Mouse (Mus musculus): ENCODE measurements around the gene Rap1gap.

The Rap1gap gene

DNA sequence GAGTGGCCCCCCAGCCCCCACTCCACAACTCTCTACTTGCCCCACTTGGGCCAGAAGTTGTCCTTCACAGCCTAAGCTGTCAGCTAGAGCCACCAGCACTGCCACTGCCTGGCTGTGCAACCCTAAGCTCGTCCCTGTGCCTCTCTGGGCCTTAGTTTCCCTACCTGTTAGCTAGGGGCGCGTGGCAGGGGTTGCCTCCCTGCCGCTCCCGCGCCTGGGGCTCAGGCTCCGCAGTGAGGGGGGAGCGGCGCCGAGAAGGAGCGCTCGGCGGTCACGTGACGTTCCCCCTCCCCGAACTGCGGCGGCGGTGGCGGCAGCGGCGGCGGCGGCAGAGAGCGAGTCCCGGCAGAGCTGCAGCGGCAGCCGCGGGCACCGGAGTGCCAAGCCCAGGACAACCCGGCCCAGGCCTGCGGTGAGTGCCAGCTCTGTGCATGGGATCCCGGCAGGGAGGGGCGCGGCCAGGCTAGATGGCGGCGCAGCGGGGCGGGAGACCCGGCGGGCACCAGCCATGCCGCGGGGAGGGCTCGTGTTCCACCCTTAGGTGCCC, at the start of gene Rap1gap:
Gene Rap1gap (plus strand): TSS at position 294 of the 547 bp plus-strand sequence.
- peak; percentile 72 for DNase-seq

DNA sequence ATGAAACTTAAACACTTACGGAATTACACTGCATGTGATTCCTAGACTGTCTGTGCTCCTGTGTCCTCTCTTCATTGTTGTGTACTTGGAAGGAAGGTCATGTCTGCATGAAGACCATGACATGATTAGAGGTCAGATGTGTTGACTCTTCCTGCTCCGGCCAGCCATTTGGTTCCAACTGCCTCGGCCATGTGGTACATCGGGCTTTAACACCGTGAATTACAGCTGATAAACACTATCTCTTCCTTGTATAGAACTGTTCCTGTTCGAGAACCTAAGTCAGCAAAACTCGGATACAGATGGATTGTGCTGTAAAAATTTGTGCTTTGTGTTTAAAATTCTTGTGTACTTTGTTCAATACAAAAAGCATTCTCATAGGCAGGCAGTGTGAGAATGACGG, 41.7 kb upstream of the Rap1gap start:
- DNase-seq = no peak

DNA sequence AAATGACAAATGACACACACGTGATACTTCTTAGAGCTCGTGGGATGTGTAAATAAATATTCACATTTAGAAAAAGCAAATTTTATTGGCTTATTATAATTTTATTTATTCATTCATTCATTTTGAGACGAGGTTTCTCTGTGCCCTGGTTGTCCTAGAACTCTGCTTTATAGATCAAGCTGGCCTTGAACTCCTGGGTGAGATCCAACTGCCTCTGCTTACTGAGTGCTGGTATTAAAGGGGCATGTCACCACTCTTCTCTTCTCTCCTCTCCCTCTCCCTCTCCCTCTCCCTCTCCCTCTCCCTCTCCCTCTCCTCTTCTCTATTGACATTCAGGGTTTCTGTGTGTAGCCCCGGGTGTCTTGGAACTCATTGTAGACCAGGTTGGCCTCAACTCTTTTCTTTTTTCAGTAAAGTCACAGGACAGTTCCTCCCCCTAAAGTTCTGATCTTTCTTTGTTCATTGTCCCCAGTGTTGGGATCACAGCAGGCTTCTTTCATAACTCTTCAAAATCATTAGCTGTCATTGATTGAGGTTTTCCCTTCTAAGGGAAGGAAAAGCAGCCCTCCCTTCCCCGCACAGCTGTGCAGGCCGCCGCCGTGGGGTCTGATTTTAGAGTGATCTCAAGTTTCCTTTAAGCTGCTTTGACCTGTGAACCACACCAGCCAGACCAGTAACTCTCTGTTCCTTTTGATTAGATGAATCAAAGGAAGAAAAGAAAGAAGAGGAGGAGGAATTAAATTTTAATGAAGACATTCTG, 36.9 kb upstream of the Rap1gap start:
- DNase-seq = no peak

DNA sequence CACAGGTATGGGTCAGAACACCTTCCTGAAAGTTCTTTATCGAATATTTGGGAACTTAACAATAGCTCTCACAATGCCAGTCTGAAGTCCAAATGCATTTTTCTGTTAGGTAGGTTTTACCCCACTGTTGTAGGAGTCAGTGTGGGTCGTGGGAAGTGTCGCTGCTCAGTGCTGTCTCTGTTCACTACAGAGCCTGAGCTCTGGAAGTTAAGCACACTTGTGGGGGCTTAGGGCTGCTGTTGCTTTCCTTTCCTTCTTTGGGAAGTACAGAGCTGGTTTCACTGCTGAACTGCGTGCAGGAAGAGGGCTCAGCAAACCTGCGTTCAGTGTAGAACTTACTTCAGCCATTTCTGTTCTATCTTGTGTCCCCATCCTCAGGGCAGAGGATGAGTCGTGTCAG, 36.1 kb upstream of the Rap1gap start:
- DNase-seq = no peak

DNA sequence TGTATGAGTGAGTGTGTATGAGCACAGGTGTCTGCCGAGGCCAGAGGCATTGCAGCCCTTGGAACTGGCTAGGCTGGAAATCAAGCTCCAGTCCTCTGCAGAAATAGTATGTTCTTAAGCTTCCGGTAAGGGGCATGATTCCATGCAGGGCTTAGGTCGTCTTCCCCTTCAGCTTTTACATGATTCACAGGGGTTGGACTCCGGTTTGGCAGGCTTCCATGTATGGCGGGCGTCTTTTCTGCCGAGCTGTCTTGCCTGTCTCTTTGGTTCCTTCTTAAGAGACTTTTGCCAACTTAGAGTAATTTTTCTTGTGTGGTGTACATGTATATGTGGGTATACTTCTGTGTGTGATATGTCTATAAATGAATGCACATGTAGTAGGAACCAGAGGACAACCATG, 35.2 kb upstream of the Rap1gap start:
- DNase-seq = peak; percentile 55

DNA sequence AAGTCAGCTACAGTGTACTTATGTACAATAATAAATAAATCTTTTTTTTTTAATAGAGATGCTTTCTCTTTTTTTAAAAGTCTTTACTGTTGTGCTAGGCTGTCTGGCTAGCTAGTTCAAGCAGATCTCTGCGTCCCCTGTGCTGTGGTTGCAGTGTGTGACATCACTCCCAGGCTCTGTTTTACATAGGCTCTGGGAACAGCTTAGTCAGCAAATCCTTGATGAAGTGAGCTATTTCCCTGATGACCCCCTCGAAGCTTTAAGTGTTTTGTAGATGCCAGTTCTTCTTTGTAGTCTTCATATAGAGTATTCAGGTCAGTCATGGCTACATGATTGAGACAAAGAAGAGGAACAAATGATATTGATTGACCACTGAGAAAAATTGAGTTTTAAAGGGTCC, 34.4 kb upstream of the Rap1gap start:
- DNase-seq = no peak

DNA sequence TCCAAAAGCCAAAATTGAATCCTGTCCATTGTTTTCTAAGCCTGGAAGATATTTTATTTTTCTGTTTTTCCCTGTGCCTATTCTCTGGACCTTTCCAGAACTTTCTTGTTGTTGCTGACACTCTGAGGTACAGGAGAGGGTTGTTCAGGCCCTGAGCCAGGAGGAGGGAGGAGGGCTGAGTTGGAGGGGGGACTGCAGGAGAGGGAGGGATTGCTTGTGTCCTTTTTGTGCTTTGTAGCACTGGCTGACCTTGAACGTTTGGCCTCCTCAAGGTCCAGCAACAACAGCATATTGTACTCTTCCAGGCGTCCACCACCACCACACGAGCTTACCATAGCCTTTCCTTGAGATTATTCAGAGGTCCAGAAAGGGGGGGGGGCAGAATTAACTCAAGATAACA, 32.9 kb upstream of the Rap1gap start:
- DNase-seq = peak; percentile 38

DNA sequence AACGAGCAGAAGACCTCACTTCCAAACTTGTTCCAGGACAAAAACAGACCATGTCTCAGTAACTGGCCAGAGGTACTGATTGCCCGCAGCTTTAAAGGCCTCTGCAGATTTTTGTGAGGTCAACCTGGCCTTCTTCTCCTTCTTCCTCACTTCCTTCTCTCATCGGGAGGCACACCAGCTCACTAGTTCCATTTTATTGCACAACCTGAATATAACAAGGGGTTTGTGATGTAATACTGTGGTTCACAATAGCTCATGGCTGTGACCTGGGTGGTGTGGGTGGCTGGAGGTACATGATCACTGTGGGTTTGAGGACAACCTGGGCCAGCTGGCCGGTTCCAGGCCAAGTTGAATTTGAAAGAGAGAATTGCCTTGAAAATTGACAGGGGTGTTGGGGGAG, 31.1 kb upstream of the Rap1gap start:
- no peak for DNase-seq

DNA sequence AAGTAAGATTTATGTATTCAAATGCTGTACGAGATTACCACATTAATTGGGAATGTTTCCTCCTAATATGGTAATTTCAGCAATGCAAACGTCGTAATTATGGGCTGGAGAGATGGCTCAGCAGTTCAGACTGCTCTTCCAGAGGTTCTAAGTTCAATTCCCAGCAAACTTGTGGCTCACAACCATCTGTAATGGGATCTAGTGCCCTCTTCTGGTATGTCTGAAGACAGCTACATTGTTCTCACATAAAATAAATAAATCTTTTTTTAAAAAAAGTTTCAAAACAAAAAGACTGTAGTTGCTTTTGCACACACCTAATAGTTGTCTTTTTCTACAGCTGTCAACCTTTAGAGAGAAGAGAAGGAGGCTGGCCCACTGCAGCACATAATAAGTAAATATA, 27.9 kb upstream of the Rap1gap start:
- DNase-seq = no peak

DNA sequence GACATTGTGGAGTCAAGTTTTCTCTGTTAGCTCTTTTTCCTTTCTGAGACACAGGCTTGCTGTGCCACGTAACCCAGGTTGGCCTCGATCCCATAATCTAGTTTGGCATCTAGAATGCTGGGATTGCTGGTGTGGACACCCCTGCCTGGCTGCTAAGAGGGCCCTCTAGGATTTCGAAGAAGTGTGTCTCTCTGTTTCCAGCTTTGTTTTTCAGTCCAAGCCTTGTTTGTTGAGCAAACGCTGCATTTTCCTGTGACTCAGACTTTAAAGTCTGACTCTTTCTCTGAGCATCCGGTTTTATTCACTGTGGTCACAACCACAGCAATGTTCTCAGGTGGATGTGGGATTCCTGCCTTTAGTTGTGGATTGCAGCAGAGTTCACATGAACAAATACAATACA, 23.0 kb upstream of the Rap1gap start:
- DNase-seq = no peak

DNA sequence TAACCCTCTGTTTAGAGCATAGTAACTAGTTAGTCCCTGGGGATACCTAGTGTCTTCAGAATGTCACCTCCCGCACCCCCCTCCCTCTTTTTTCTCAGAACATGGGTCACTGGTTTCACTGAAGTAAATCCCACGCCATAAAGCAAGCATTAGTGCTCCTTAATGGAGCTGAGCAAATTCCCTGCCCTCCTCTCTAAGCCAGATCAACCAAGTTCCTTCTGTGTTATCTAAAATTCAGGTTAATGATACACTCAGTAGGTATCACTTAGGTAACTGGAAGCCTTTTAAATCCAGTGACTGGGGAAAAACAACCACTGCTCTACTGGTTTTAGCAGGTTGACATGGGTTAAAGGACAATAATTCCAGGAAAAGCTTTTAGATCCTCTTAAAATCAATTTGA, 22.4 kb upstream of the Rap1gap start:
- DNase-seq = no peak

DNA sequence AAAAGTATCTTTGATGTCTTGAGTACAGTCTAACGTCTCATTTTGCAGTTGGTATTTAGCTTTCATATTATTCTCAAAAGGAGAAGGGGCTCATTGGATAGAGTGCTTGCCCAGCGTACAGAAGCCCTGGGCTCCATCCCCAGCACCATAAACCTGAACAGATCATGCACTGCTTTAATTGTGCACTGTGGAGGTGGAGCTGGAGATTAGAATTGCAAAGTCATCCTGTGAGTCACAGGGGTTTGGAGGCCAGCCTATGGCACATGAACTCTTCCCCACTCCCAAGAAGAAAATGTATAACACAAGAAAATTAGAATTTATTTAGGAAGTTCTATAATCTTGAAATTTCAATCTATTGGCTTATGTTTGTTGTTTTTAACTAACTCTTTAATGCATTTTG, 21.1 kb upstream of the Rap1gap start:
- no peak for DNase-seq

DNA sequence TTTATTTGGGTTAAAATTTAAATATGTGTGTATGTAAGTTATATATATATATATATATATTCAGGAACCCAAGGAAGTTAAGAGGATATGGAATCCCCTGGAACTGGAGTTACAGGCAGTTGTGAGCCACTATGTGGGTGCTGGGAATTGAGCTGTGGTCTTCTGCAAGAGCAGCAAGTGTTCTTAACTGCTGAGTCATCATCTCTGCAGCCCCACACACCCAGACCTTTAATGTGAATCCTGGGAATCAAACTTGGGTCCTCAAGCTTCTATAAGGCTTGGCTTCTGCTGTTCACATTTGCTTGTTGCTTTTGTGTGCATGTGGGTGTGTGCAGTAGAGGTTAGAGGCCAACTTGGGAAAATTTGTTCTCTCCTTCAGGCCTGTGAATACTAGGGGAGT, 18.3 kb upstream of the Rap1gap start:
- no peak for DNase-seq

DNA sequence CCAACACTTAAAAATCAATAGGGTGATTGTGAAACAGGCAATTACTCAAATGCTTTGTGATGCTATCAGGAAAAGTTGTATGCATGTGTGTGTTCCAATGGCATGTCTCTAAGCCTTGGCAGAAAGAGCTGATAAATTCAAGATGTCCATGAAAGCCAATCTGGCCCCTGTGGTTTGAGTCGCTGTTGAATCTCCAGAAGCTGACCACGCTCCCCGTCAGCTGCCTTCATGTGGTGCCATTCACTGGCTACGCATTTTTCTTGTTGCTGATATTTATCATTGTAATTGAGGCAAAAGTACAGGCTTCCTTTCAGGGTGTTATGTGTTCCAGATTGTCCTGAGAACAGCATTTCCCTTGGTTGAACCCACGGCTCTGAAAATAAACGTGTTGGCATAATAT, 16.9 kb upstream of the Rap1gap start:
- no peak for DNase-seq

DNA sequence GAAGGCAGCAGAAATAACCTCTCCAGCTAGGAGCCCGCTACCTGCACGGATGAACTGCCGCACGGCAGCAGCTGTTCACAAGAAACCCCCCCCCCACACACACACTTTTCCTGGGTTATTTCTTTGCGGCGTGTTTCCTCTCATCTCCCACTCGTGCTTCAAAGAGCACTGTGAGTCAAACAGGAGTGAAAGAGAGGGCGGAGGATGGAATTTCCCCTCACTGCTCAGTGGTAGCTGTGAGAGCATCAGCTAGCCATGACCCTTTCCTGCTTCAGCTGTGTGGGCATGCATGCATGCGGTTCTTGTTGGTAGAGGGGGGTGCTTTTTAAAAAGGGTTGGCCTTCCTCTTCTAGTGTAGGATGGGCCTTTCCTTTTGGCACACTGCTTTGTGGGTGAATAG, 16.3 kb upstream of the Rap1gap start:
- DNase-seq = no peak

DNA sequence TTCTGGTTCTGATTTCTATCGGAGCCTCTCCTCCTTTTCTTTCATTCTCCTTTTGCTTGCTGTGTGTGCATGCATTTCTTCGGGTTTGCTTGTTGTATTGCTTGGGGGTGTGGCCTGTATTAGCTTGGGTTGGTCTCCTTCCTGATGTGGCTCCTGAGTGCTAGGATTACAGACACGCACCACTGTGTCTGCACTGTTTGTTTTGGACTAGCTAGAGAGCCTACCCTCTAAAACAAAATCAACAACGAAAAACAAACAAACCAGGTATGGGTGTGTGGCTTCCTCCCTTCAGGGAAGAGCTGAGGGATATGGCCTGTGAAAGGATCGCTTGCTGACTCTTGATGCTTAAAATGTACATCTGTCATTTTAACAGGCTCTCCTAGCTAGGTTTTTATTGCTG, 13.6 kb upstream of the Rap1gap start:
- no peak for DNase-seq

DNA sequence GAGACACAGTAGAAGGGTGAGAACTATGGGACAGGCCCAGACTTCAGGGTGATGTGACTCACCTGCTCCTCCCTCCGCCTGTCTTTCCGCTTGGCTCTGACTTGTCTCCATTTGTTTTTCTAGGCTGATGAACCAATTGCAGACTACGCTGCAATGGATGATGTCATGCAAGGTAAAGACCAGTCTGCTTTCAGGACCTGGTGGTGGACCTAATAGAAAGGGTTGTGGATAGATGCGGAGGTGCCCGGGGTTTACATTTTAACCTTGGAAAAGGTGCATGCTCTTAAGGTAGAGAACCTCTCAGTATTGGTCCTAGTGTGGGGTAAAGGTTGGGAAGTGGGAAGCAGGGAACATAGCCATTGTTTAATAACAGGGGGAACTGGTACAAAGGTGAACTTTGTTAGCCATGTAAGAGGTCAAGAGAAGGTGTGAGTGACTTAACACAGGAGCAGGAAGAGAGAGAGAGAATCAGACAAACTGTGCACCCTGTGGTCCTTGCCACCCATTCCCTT, 11.6 kb upstream of the Rap1gap start:
- no peak for DNase-seq

DNA sequence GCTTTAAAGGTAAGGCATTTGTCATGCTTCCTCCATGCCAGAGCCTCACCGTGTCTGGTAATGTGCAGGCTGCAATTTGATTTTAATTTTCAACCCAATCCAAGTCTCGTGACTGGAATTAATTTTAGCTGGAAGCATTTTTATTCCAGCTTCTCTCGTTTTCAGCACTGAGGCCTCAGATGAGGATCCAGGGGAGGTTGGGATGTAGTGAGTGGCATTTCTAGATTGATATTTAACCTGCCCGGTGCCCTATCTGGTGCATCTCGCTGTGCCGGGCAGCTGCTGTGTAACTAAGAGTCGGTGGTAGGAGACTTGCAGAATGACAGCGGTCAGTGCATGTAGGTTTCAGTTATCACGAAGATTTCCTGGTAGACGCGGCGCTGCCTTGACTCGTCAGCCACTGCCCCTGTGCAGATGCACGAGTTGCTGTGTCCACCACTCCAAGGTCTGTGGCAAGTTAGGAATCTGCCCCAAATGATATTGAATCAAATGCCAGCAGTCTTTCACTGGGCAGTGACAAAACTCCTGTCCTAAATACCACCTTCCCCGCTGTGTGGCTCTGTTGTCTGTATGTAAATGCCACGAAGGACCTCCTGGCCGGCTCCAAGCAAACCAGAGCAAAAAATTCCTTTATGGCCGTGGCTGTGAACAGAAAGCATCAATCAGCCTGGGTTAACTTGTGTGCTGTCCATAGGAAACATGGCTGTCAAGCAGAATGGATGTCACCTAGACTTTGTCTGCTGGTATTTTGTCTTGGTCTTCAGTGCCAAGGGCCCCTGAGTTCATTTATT, 9.1 kb upstream of the Rap1gap start:
- DNase-seq = no peak

DNA sequence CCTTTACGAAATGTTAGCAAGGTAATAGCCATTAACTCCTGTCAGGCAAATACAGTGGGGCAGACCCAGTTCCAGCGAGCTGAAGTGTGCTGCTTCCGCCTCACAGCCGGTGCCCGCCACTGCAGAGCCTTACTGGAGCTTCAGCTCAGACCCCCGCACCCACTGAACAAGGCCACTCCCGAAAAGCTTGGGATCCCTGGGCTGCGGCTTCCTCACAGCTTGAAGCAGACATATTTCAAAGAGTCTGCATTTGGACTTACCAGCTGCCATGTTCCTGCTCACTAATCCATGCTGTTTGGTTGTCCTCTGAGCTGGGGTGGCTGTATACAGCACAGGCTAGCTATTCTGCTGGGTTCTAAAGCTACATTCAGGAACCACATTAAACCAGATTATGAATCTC, 6.9 kb upstream of the Rap1gap start:
- DNase-seq = no peak

DNA sequence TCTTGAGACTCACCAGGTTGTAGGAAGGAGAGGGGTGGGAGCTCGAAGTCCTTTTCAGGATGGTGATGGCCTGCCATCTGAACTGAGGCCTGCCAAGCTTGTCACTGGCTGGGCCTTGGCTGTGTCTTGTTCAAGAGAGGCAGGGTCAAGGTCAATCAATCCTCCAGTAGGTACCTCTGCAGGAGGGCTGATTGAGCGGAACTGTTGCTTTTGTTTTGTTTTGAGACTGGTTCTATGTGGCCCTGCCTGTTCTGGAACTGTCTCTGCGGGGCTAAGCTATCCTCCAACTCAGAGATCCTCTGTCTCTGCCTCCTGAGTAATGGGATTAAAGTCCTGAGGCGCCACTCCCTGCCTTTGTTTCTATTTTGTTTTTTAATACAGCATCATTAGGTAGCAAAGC, 5.0 kb upstream of the Rap1gap start:
- no peak for DNase-seq

DNA sequence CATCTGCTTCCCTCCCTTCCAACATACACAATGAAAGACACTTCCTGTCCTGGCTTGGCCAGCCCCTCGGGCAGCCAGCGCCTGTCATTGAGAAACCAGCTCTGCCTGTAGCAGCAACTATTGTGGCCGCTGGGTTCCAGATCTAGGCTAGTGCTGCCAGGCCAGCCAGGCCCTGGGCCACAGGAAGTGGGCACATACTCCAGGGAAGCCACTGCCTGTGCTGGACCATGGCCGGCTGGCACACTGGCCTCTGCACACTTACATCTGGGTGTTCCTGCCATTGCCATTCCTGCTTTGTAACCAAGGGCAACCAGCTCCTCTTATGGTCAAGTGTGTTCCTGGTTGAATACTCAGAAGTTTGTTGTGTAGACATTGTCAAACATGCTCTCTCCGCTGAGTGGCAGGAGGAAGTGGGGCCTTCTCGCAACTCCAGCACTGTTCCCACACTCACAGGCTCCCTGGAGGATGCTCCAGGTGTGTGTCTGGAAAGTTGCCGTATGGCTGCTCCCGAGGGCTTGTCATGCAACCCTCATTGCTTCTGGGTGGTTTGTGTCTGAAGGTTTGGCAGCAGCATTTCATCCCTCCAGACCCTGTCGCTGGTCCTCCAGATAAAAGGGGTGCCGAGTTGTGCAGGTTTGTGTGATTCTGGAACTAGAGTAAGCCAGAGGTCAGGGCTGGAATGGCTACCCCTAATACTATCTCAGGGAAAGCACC, 4.0 kb upstream of the Rap1gap start:
- DNase-seq = peak; percentile 45

DNA sequence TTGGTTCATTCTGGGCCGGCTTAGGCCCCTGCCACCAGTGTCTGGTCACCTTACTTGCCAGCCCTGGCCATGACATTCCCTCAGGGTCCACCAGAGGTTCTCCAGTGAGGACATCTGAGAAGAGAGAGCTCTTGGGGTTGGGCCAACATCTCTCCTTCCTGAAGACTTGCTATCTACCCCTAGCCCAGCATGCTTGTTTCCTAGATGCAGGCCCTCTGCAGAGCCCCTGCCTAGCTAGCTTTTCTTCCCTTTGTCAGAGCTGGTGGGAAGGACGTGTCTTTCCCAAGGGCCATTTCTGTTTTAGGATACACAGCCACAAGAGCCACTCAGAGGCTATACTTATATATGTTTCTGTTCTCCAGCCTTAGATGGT, 3.5 kb upstream of the Rap1gap start:
- no peak for DNase-seq

DNA sequence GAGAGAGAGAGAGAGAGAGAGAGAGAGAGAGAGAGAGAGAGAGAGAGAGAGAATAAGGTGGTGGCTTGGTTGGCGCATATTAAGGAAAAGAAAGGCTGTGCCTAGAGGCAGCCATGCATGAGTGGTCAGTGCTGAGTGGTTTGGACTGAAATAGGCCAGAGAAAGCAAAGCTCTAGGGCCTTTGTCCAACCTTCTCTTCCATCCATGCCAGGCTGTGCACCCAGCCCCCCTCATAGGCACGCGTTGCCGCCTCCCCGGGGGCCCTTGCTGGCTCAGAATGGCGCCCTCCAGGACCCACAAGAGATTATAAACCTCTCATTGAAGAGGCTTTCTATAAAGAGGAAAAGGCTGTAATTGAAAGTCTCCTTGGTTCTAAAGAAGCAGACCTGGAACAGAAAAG, 3.0 kb upstream of the Rap1gap start:
- peak; percentile 56 for DNase-seq
